Mouse (Mus musculus): Measurements from ENCODE around the gene Dusp11.
"Not testable (repeated sequence)": the region's sequence is repeated elsewhere in the genome, so short reads cannot be mapped to it uniquely, and the experiment has no call there.

Gene Dusp11

GRCm38 (mm10) chr6:85895061-85895648 is 66.3 kb downstream of the Dusp11 start:
- DNase-seq (ENCODE audit: extremely low spot score, low read depth, low spot score): not testable (repeated sequence)
